Mouse (Mus musculus): Measurements from ENCODE around the gene Elp5.
"Not testable (repeated sequence)": the region's sequence is repeated elsewhere in the genome, so short reads cannot be mapped to it uniquely, and the experiment has no call there.

Gene Elp5

DNA sequence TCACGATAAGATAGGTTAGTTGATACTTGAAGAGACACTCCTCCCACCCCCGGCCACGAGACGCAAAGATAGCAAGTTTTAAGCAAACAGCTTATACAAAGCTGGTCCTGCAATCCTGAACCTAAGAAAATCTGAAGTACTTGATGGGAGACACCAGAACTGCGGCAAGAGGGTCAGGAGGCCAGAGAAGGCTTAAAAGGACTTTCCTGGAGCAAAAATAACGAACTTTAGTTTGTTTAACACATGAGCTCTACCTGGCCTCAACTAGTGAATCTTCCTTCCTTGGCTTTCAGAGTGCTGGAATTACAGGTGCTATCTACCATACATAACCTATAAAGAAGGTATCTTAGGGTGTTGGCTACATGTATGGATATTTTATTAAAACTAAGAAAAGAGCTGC lies 47.6 kb downstream of the Elp5 start:
- DNase-seq (ENCODE audit: low spot score in 2 of 2) = no peak

GRCm38 (mm10) chr11:69934169-69934568 lies 48.1 kb downstream of the Elp5 start:
- peak; percentile 82 to 98 for DNase-seq (ENCODE audit: low spot score in 2 of 2)

- DNase-seq (ENCODE audit: low spot score in 2 of 2) = no peak
Measured at GRCm38 (mm10) chr11:69933066-69933465, 49.3 kb downstream of the Elp5 start.

- peak in 1 of 2 experiments; percentile 31 for DNase-seq (ENCODE audit: low spot score in 2 of 2)
Measured at GRCm38 (mm10) chr11:69932254-69932653, 50.1 kb downstream of the Elp5 start.

GRCm38 (mm10) chr11:69931769-69932168 lies 50.5 kb downstream of the Elp5 start:
- DNase-seq (ENCODE audit: low spot score in 2 of 2) = no peak

DNA sequence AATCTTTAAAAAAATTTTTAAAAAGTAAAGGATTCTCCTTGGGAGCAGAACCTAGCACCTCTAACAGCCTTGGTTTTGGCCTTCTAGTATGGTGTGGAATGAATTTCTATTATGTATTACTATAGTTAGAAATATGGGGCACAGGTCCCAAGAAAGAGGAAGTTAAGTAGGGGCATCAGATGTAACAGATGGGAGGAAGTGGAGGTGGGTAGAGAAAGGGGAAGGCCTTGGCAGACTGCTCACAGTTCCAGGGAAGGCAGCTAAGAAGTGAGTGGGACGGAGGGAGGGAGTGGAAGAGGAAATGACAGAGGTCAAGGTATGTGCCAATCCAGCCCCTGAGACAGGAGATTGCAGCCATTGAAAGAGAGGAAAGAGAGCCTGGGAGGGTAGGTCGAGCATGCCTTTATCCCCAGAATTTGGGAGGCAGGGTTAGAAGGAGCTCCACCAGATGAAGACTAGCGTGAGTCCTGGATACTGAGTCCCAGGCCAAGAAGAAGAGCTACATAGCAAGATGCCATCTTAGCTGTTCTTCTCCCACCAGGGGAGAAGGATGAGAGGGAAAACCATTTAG lies 51.3 kb downstream of the Elp5 start:
- DNase-seq (ENCODE audit: low spot score in 2 of 2) = peak in 1 of 2 experiments; percentile 21

DNA sequence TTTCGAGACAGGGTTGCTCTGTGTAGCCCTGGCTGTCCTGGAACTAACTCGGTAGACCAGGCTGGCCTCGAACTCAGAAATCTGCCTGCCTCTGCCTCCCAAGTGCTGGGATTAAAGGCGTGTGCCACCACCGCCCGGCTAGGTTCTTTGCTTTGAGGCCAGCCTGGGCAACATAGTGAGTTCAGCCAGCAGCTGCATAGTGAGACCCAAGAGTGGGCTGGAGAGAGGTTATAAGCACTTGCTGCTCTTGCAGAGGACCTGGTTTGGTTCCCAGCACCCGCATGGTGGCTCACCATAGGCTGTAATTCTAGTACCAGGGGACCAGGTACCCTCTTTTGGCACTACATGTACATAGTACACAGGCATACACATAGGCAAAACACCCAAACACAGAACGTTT lies 52.1 kb downstream of the Elp5 start:
- DNase-seq (ENCODE audit: low spot score in 2 of 2) = not testable (repeated sequence)

GRCm38 (mm10) chr11:69929712-69930111 lies 52.6 kb downstream of the Elp5 start:
- no peak for DNase-seq (ENCODE audit: low spot score in 2 of 2)

GRCm38 (mm10) chr11:69927501-69927900 lies 54.8 kb downstream of the Elp5 start:
- no peak for DNase-seq (ENCODE audit: low spot score in 2 of 2)

- no peak for DNase-seq (ENCODE audit: low spot score in 2 of 2)
Measured at GRCm38 (mm10) chr11:69922796-69923195, 59.5 kb downstream of the Elp5 start.

GRCm38 (mm10) chr11:69922012-69922756 lies 60.1 kb downstream of the Elp5 start:
- no peak for DNase-seq (ENCODE audit: low spot score in 2 of 2)

GRCm38 (mm10) chr11:69921114-69922011 lies 61.0 kb downstream of the Elp5 start, which contains the start of gene Eif5a:
Eif5a (minus strand) TSS chr11:69921958.
- peak; percentile 100 for DNase-seq (ENCODE audit: low spot score in 2 of 2)

GRCm38 (mm10) chr11:69920266-69921031 lies 61.9 kb downstream of the Elp5 start:
- peak in 1 of 2 experiments; percentile 52 for DNase-seq (ENCODE audit: low spot score in 2 of 2)

DNA sequence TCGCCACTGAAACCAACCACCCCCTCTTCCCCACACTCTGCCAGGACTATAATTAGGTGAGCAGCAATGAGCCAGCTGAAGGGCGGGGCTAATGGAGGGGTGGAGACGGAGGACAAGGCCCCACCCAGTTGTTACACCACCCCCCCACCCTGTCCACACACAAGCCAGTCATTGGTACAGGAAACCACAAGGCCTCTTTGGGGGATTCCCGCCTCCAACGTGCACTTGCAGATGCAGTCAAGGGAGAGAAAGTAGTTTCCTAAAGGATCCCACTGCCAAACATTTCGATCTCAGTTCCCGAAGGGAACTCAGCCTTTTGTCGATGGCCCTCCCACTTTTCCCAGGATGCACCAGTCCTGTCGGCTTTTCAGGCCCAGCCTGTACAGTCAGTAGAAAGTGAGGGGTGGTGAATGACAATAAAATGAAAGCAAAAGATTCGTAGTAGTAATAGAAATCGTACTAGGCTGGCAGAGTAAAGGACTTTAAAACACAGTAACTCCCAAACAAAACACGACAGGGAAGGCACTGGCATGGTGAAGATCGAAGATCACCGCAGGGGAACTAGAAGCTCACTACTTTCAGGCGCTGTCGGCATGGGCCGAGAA lies 62.6 kb downstream of the Elp5 start:
- peak; percentile 50 to 56 for DNase-seq (ENCODE audit: low spot score in 2 of 2)

GRCm38 (mm10) chr11:69919053-69919452 lies 63.3 kb downstream of the Elp5 start:
- DNase-seq (ENCODE audit: low spot score in 2 of 2) = no peak

Measured in thymus, postnatal 10 days (tissue).